Mouse (Mus musculus): ENCODE results near the gene Clec12b. TPM values are rescaled to one million over a fixed set of nuclear protein-coding genes. Genes with fewer than 3 reads are reported as not detected.

The Clec12b gene
- total and polyA plus RNA-seq, 3 experiments: not detected

GRCm38 (mm10) chr6:129359515-129359914 lies 26.2 kb downstream of the Clec12b start:
- no peaks in the 10 kb centered on the region for H3K79me2 ChIP-seq (ENCODE audit: control insufficient read depth, insufficient read depth, low read length, poor library complexity)
- H3K9ac ChIP-seq (ENCODE audit: control insufficient read depth, low read depth, low read length, poor library complexity, severe bottlenecking): no peak overlapping the region
- peaks cover 0 to 2% of the 10 kb centered on the region in 2 experiments; a peak in 2 of 4 replicates for H3K27me3 ChIP-seq (ENCODE audit: control insufficient read depth in 1 of 2, insufficient read depth in 2 of 2, low read length in 2 of 2)
- H3K4me1 ChIP-seq (ENCODE audit: control insufficient read depth in 1 of 2, insufficient read depth in 2 of 2, low read length in 2 of 2): no peaks in the 10 kb centered on the region
- H3K36me3 ChIP-seq (ENCODE audit: control insufficient read depth in 1 of 2, insufficient read depth in 2 of 2, low read length in 2 of 2): no peaks in the 10 kb centered on the region
- DNase-seq (ENCODE audit: low read depth, low spot score): peak; percentile 7
- H3K27ac ChIP-seq (ENCODE audit: control insufficient read depth, low read depth, low read length): no peak overlapping the region
- H3K9me3 ChIP-seq (replicated peaks; ENCODE audit: insufficient read depth, low read length): no peaks in the 10 kb centered on the region
- TF ChIP-seq ZMIZ1 (IDR thresholded peaks at IDR 0.05; ENCODE audit: low read depth, low read length) (no peak), ZNF384 (IDR thresholded peaks at IDR 0.05; ENCODE audit: low read depth, low read length) (peak; percentile 53; the same call in 1 of the 2 replicates)
- no peak overlapping the region for H3K4me3 ChIP-seq (ENCODE audit: control insufficient read depth in 1 of 2, insufficient read depth in 1 of 2, low read depth in 2 of 2, low read length in 2 of 2)

GRCm38 (mm10) chr6:129356430-129356829 lies 29.2 kb downstream of the Clec12b start:
- Histone ChIP-seq H3K9ac (ENCODE audit: control insufficient read depth, low read depth, low read length, poor library complexity, severe bottlenecking) (no peak overlapping the region), H3K27me3 (ENCODE audit: control insufficient read depth in 1 of 2, insufficient read depth in 2 of 2, low read length in 2 of 2) (peaks cover 0 to 2% of the 10 kb centered on the region in 2 experiments; a peak in 2 of 4 replicates), H3K4me1 (ENCODE audit: control insufficient read depth in 1 of 2, insufficient read depth in 2 of 2, low read length in 2 of 2) (no peaks in the 10 kb centered on the region), H3K9me3 (replicated peaks; ENCODE audit: insufficient read depth, low read length) (no peaks in the 10 kb centered on the region), H3K79me2 (ENCODE audit: control insufficient read depth, insufficient read depth, low read length, poor library complexity) (no peaks in the 10 kb centered on the region), H3K36me3 (ENCODE audit: control insufficient read depth in 1 of 2, insufficient read depth in 2 of 2, low read length in 2 of 2) (no peaks in the 10 kb centered on the region), H3K4me3 (ENCODE audit: control insufficient read depth in 1 of 2, insufficient read depth in 1 of 2, low read depth in 2 of 2, low read length in 2 of 2) (no peak overlapping the region), H3K27ac (ENCODE audit: control insufficient read depth, low read depth, low read length) (no peak overlapping the region)
- no peak for TF ChIP-seq MXI1 (IDR thresholded peaks at IDR 0.05; ENCODE audit: low read depth, low read length)
- no peak for TF ChIP-seq TAL1 (IDR thresholded peaks at IDR 0.05; ENCODE audit: low read length)
- no peak for TF ChIP-seq ETS1 (IDR thresholded peaks at IDR 0.05; ENCODE audit: low read depth, low read length)
- TF ChIP-seq MEF2A (IDR thresholded peaks at IDR 0.05; ENCODE audit: extremely low read depth, insufficient replicate concordance, low read depth, low read length, poor library complexity, severe bottlenecking): no peak
- no peak for TF ChIP-seq GABPA (IDR thresholded peaks at IDR 0.05; ENCODE audit: low read depth, low read length)
- TF ChIP-seq UBTF (IDR thresholded peaks at IDR 0.05; ENCODE audit: borderline replicate concordance, insufficient read depth, low read depth, low read length): no peak
- no peak for TF ChIP-seq USF2 (IDR thresholded peaks at IDR 0.05; ENCODE audit: borderline replicate concordance in 1 of 2, insufficient read depth in 1 of 2, low read depth in 1 of 2, low read length in 2 of 2)
- TF ChIP-seq TCF12 (IDR thresholded peaks at IDR 0.05; ENCODE audit: low read depth, low read length): no peak
- TF ChIP-seq ZNF384 (IDR thresholded peaks at IDR 0.05; ENCODE audit: low read depth, low read length): no peak
- TF ChIP-seq MAX (IDR thresholded peaks at IDR 0.05; ENCODE audit: low read length): no peak
- no peak for TF ChIP-seq ZMIZ1 (IDR thresholded peaks at IDR 0.05; ENCODE audit: low read depth, low read length)
- DNase-seq (ENCODE audit: low read depth, low spot score): no peak

GRCm38 (mm10) chr6:129355774-129356173 lies 29.9 kb downstream of the Clec12b start:
- no peak overlapping the region for H3K9ac ChIP-seq (ENCODE audit: control insufficient read depth, low read depth, low read length, poor library complexity, severe bottlenecking)
- H3K4me1 ChIP-seq (ENCODE audit: control insufficient read depth in 1 of 2, insufficient read depth in 2 of 2, low read length in 2 of 2): no peaks in the 10 kb centered on the region
- H3K27ac ChIP-seq (ENCODE audit: control insufficient read depth, low read depth, low read length): no peak overlapping the region
- peaks cover 0 to 2% of the 10 kb centered on the region in 2 experiments; a peak in 2 of 4 replicates for H3K27me3 ChIP-seq (ENCODE audit: control insufficient read depth in 1 of 2, insufficient read depth in 2 of 2, low read length in 2 of 2)
- no peaks in the 10 kb centered on the region for H3K9me3 ChIP-seq (replicated peaks; ENCODE audit: insufficient read depth, low read length)
- no peak overlapping the region for H3K4me3 ChIP-seq (ENCODE audit: control insufficient read depth in 1 of 2, insufficient read depth in 1 of 2, low read depth in 2 of 2, low read length in 2 of 2)
- no peaks in the 10 kb centered on the region for H3K36me3 ChIP-seq (ENCODE audit: control insufficient read depth in 1 of 2, insufficient read depth in 2 of 2, low read length in 2 of 2)
- no peak for DNase-seq (ENCODE audit: low read depth, low spot score)
- TF ChIP-seq E2F4 (IDR thresholded peaks at IDR 0.05; ENCODE audit: borderline replicate concordance, low read depth, low read length) (no peak), UBTF (IDR thresholded peaks at IDR 0.05; ENCODE audit: borderline replicate concordance, insufficient read depth, low read depth, low read length) (no peak), MXI1 (IDR thresholded peaks at IDR 0.05; ENCODE audit: low read depth, low read length) (no peak)
- no peaks in the 10 kb centered on the region for H3K79me2 ChIP-seq (ENCODE audit: control insufficient read depth, insufficient read depth, low read length, poor library complexity)
